Mouse (Mus musculus): ENCODE data around the gene Efna5. TPM values are rescaled to one million over a fixed set of nuclear protein-coding genes. Genes with fewer than 3 reads are reported as not detected.

The Efna5 gene
- total and polyA plus RNA-seq, 3 experiments = 0.05 TPM; not detected in 2

DNA sequence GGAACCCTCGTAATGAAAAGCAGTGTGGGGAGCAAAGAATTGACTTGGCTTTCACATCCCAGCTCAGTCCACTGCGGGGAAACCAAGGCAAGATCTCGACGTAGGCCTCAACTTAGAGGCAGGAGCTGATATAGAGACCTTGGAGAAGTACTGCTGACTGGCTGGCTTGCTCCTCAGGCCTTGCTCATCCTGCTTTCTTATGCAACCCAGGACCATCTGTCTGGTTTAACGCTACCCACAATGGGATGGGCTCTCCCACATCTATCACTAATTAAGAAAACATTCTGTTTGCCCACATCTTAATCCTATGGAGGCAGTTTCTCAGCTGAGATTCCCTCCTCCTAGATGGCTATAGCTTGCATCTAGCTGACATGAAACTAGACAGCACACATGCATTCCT, 105.7 kb downstream of the Efna5 start:
- Histone ChIP-seq H3K27me3 (ENCODE audit: insufficient read depth, low read length) (no peaks in the 10 kb centered on the region), H3K36me3 (replicated peaks) (no peaks in the 10 kb centered on the region), H3K4me1 (ENCODE audit: insufficient read depth, low read depth, low read length) (no peaks in the 10 kb centered on the region), H3K9me3 (replicated peaks) (peaks cover 10% of the 10 kb centered on the region), H3K4me3 (ENCODE audit: low read depth, low read length) (no peak overlapping the region)
- ATAC-seq (ENCODE audit: extremely low read depth, insufficient number of reproducible peaks, low FRiP score, poor library complexity, severe bottlenecking) (no peak), DNase-seq (ENCODE audit: low spot score) (no peak)
- TF ChIP-seq GATA1 (IDR thresholded peaks at IDR 0.05; ENCODE audit: borderline replicate concordance, low read length) = no peak
- TF ChIP-seq CTCF (IDR thresholded peaks at IDR 0.05; ENCODE audit: low read depth, low read length) = no peak
- TF ChIP-seq POLR2AphosphoS5 (IDR thresholded peaks at IDR 0.05; ENCODE audit: insufficient replicate concordance, low read depth, low read length) = no peak
- TF ChIP-seq GATA2 (IDR thresholded peaks at IDR 0.05; ENCODE audit: borderline replicate concordance, low read depth, low read length) = no peak
- TF ChIP-seq TAL1 (conservative IDR thresholded peaks at IDR 0.05; ENCODE audit: low read depth, low read length) = no peak

DNA sequence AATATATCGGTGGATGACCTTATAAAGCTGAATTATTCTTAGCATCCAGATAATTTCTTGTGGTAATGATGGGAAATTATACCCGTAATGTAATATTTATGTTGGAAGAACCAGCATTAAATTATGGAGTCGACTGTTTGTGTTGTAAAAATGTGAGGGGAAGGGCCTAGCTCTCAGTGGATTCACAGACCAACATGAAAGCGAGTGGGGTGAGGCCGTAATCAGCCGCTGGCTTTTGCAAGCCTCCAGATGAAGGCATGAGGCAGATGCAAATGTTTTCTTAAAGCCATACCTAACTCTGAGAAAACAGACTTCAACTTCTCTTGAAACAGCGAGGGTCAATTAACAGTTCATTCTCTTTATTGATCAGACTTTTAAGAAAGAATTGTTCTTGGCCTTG, 106.4 kb downstream of the Efna5 start:
- Histone ChIP-seq H3K9me3 (replicated peaks) (peaks cover 8% of the 10 kb centered on the region), H3K27me3 (ENCODE audit: insufficient read depth, low read length) (no peaks in the 10 kb centered on the region), H3K4me3 (ENCODE audit: low read depth, low read length) (no peak overlapping the region), H3K36me3 (replicated peaks) (no peaks in the 10 kb centered on the region), H3K4me1 (ENCODE audit: insufficient read depth, low read depth, low read length) (no peaks in the 10 kb centered on the region)
- DNase-seq (ENCODE audit: low spot score) (no peak), ATAC-seq (ENCODE audit: extremely low read depth, insufficient number of reproducible peaks, low FRiP score, poor library complexity, severe bottlenecking) (no peak)
- TF ChIP-seq CTCF (IDR thresholded peaks at IDR 0.05; ENCODE audit: low read depth, low read length) = no peak
- no peak for TF ChIP-seq POLR2AphosphoS5 (IDR thresholded peaks at IDR 0.05; ENCODE audit: insufficient replicate concordance, low read depth, low read length)
- no peak for TF ChIP-seq GATA1 (IDR thresholded peaks at IDR 0.05; ENCODE audit: borderline replicate concordance, low read length)

DNA sequence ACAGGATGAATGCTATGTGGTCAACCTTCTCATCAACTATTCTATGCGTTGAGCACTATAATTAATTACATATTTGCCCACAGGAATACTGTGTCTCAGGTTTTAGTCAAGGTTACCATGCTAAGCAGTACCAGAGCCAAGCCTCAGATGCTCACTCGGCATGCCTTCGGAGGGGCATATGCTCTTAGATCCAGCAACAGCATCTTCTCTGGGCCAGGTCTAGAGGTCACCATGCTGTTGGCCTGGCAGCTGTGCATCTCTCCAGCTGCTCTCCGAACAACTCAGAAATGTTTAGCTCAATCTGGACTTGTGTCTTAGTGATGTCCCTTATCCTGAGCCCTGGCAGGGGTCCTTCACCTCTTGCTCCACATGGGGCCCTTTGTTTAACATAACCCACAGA, 114.4 kb downstream of the Efna5 start:
- no peak for ATAC-seq (ENCODE audit: extremely low read depth, insufficient number of reproducible peaks, low FRiP score, poor library complexity, severe bottlenecking)
- DNase-seq (ENCODE audit: low spot score) = no peak
- no peak for TF ChIP-seq GATA1 (IDR thresholded peaks at IDR 0.05; ENCODE audit: borderline replicate concordance, low read length)
- TF ChIP-seq GATA2 (IDR thresholded peaks at IDR 0.05; ENCODE audit: borderline replicate concordance, low read depth, low read length) = no peak
- TF ChIP-seq CTCF (IDR thresholded peaks at IDR 0.05; ENCODE audit: low read depth, low read length) = no peak
- no peak for TF ChIP-seq TAL1 (conservative IDR thresholded peaks at IDR 0.05; ENCODE audit: low read depth, low read length)
- TF ChIP-seq POLR2AphosphoS5 (IDR thresholded peaks at IDR 0.05; ENCODE audit: insufficient replicate concordance, low read depth, low read length) = no peak
- Histone ChIP-seq H3K27me3 (ENCODE audit: insufficient read depth, low read length) (no peaks in the 10 kb centered on the region), H3K4me3 (ENCODE audit: low read depth, low read length) (no peak overlapping the region), H3K4me1 (ENCODE audit: insufficient read depth, low read depth, low read length) (no peaks in the 10 kb centered on the region), H3K36me3 (replicated peaks) (no peaks in the 10 kb centered on the region), H3K9me3 (replicated peaks) (peaks cover 5% of the 10 kb centered on the region; the same call in 1 of the 2 replicates)

DNA sequence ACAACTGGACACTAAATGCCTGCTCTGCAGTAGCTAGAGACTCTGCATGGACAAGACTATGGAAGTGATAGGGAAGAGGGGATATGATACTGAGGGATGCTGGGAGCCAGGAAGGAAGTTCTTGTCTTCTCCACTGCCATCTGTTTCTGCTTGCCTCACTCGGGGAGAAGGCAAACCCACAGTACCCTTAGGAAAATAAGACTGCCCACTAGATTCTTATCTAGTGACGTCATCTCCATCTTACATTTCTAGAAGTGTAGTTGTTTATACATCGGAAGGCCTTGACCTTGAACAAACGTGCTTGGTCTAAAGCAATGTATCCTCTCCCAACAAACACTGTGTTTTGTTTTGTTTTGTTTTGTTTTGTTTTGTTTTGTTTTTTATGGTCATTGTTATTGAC, 116.0 kb downstream of the Efna5 start:
- Histone ChIP-seq H3K4me3 (ENCODE audit: low read depth, low read length) (no peak overlapping the region), H3K9me3 (replicated peaks) (peaks cover 10% of the 10 kb centered on the region), H3K4me1 (ENCODE audit: insufficient read depth, low read depth, low read length) (no peaks in the 10 kb centered on the region), H3K36me3 (replicated peaks) (no peaks in the 10 kb centered on the region), H3K27me3 (ENCODE audit: insufficient read depth, low read length) (no peaks in the 10 kb centered on the region)
- ATAC-seq (ENCODE audit: extremely low read depth, insufficient number of reproducible peaks, low FRiP score, poor library complexity, severe bottlenecking) = no peak
- TF ChIP-seq GATA1 (IDR thresholded peaks at IDR 0.05; ENCODE audit: borderline replicate concordance, low read length) = no peak
- TF ChIP-seq POLR2AphosphoS5 (IDR thresholded peaks at IDR 0.05; ENCODE audit: insufficient replicate concordance, low read depth, low read length) = no peak
- no peak for TF ChIP-seq GATA2 (IDR thresholded peaks at IDR 0.05; ENCODE audit: borderline replicate concordance, low read depth, low read length)
- TF ChIP-seq CTCF (IDR thresholded peaks at IDR 0.05; ENCODE audit: low read depth, low read length) = no peak
- no peak for TF ChIP-seq TAL1 (conservative IDR thresholded peaks at IDR 0.05; ENCODE audit: low read depth, low read length)
- no peak for DNase-seq (ENCODE audit: low spot score)

DNA sequence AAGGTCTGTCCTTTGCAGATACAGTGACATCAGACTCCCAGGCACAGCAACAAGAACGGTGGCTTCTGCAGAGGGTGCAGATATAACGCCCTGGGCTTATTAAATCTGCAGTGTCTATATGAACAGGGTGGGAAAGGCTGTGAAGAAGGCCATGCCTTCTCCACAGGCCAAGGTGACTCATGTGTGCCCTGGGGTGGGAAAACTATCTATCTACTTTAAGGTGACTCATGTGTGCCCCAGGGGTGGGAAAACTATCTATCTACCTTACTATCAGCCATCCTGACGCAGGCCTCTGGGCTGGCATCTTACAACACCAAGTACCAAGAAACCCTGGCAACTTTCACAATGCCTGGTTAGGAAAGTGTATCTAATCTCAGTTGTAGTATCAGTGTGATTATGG, 124.2 kb downstream of the Efna5 start:
- Histone ChIP-seq H3K4me1 (ENCODE audit: insufficient read depth, low read depth, low read length) (no peaks in the 10 kb centered on the region), H3K9me3 (replicated peaks) (peaks cover 21% of the 10 kb centered on the region), H3K36me3 (replicated peaks) (no peaks in the 10 kb centered on the region), H3K27me3 (ENCODE audit: insufficient read depth, low read length) (no peaks in the 10 kb centered on the region), H3K4me3 (ENCODE audit: low read depth, low read length) (no peak overlapping the region)
- TF ChIP-seq GATA2 (IDR thresholded peaks at IDR 0.05; ENCODE audit: borderline replicate concordance, low read depth, low read length) (no peak), POLR2AphosphoS5 (IDR thresholded peaks at IDR 0.05; ENCODE audit: insufficient replicate concordance, low read depth, low read length) (no peak), TAL1 (conservative IDR thresholded peaks at IDR 0.05; ENCODE audit: low read depth, low read length) (no peak), GATA1 (IDR thresholded peaks at IDR 0.05; ENCODE audit: borderline replicate concordance, low read length) (no peak), CTCF (IDR thresholded peaks at IDR 0.05; ENCODE audit: low read depth, low read length) (no peak)
- no peak for ATAC-seq (ENCODE audit: extremely low read depth, insufficient number of reproducible peaks, low FRiP score, poor library complexity, severe bottlenecking)
- no peak for DNase-seq (ENCODE audit: low spot score)

DNA sequence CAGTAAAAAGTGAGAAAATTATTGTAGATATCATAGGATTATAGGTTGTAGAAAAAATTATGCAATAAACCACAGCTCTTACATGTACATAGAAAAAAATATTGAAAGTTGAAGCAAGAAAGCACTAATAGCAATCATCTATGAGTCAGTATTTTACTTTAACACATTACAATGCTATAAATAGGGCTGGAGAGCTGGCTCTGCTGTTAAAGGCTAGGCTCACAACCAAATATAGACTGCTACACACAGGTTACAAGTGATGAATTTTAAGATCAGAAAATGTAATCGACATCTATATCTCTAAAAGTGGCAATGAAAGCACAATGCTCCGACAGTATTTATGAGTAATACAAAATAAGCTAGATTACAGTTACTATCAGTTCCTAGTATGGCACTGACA, 125.5 kb downstream of the Efna5 start:
- Histone ChIP-seq H3K9me3 (replicated peaks) (peaks cover 14% of the 10 kb centered on the region), H3K4me1 (ENCODE audit: insufficient read depth, low read depth, low read length) (no peaks in the 10 kb centered on the region), H3K27me3 (ENCODE audit: insufficient read depth, low read length) (no peaks in the 10 kb centered on the region), H3K4me3 (ENCODE audit: low read depth, low read length) (no peak overlapping the region), H3K36me3 (replicated peaks) (no peaks in the 10 kb centered on the region)
- TF ChIP-seq TAL1 (conservative IDR thresholded peaks at IDR 0.05; ENCODE audit: low read depth, low read length) (no peak), CTCF (IDR thresholded peaks at IDR 0.05; ENCODE audit: low read depth, low read length) (no peak), POLR2AphosphoS5 (IDR thresholded peaks at IDR 0.05; ENCODE audit: insufficient replicate concordance, low read depth, low read length) (no peak), GATA2 (IDR thresholded peaks at IDR 0.05; ENCODE audit: borderline replicate concordance, low read depth, low read length) (no peak), GATA1 (IDR thresholded peaks at IDR 0.05; ENCODE audit: borderline replicate concordance, low read length) (no peak)
- ATAC-seq (ENCODE audit: extremely low read depth, insufficient number of reproducible peaks, low FRiP score, poor library complexity, severe bottlenecking) = no peak
- no peak for DNase-seq (ENCODE audit: low spot score)
